Mouse (Mus musculus): ENCODE results near the gene Cenph.
"Not testable (repeated sequence)": the region's sequence is repeated elsewhere in the genome, so short reads cannot be mapped to it uniquely, and the experiment has no call there.

The Cenph gene

DNA sequence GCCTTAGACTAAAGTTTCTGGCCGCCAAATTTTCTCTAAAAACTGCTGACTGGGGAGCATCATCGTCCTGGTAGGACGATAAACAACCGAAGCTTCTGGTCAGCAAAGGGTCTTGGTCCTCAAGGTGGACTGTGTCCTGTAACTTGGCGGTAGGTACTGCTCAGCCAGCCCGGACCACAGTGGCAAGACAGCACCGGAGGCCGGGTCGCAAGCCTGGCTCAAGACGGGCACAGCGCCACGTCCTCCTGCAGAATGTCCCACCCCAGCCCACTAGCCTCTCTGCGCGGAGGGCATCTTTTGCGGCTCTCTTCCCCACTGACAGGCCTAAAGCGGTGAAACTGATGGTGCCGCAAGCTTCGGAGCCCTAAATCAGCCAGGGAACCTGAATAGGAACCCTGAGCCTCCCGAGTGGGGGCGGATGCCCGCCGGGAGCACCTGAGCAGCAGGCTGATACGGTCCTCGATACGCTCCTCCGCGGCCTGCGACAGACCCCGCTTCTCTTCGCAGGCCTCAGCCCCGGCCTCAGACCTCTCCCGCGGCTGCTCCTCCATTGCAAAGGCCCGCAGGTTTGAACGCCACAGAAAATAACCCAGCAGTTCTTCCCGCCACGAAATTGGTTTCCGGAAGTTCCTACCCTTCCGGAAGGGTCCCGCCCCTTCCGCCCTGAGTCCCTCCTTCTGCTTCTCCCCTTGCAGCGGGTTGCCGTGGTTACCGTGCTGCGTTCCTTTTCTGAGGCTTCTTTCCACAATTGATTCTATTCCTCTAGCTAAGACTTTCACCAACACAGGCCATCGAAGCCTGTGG is at the start of gene Cenph:
Cenph (minus strand) TSS at position 648 of the 804 bp plus-strand sequence.
- peak; percentile 72 for DNase-seq (ENCODE audit: low read depth, low spot score)

DNA sequence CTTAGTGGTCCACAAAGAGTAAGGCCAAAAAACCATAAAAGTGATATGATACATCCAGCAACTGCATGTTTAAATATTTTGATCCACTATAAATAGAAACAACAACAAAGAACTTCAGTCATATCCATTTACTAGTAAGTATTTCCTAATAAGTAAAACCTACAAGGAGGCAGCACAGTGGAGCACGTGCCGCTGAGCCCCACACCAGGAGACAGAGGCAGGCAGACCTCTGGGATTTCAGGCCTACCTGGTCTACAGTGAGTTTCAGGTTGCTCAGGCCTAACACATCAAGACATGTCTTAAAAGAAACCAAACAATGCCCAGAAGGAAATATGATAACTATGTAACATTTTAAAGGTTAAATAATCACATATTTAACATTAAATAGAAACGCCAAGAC is 49.2 kb upstream of the Cenph start:
- DNase-seq (ENCODE audit: low read depth, low spot score) = no peak

DNA sequence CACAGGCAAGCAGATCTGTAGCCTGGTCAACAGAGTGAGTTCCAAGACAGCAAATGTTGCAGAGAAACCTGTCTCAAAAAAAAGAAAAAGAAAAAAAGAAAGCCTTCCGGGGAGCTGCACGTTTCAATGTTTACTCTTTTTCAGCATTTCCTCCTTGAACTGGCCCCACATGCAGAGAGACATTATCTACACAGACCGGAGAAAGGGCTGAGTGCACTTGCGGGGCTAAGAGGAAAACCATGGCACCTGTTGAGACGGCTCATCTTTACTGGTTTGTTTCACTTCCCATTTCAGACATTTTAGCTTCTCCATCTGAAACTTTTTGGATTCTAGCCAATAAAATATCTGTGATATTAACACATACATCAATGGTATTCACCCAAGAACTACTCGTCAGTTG is 48.6 kb upstream of the Cenph start:
- no peak for DNase-seq (ENCODE audit: low read depth, low spot score)

DNA sequence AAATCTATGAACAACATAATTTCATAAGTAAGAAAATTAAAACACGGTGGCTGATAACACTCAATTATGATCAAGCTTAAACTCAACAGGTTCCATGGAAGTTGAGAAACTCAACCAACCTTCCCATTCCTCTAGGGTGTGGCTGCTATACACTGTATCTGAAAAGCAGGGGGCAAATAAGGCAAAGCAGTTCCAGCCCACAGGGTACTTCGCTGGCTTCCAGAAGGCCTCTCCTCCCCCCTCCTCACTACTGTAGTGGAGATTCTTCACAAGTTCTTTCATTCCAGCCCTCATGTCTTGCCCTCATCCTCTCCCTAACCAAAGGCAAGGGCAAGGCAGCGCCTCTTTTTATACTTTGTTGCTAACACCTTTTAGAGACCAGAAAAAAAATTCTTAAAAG is 48.2 kb upstream of the Cenph start:
- no peak for DNase-seq (ENCODE audit: low read depth, low spot score)

DNA sequence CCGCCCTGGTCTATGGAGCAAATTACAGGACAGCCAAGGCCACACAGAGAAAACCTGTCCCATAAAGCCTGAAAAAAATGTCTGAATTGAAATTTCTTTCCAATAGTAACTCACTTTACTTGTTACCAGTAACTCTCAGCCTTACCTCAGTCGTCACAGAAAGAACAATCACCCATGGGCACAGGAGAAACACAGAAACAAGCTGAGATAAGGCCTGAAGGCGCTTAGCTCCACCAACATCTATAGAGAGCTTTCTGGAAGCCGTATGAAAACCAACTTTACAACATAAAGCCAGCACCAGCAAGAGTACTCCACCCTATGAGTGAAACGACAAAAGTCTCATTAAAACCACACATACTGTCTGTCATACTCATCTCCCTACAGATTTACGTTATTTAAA is 38.8 kb upstream of the Cenph start:
- DNase-seq (ENCODE audit: low read depth, low spot score) = no peak

DNA sequence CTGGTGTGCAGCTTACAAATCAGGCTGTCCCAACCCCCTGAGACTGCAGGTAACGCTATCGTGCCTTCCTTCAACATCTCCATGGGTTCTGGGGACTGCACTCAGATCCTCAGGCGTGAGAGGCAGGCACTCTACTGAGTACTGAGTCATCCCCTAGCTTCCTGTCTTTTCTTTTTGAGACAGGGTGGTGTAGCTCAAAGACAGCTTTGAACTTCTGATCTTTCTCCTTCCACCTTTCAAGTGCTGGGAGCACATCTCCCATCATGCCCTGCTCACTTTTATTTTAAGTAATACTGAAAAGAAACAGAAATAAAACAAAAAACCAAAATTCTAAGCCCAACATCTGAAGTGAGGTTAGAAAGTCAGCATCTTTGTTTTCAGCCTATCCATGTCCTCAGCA is 30.1 kb upstream of the Cenph start:
- no peak for DNase-seq (ENCODE audit: low read depth, low spot score)

DNA sequence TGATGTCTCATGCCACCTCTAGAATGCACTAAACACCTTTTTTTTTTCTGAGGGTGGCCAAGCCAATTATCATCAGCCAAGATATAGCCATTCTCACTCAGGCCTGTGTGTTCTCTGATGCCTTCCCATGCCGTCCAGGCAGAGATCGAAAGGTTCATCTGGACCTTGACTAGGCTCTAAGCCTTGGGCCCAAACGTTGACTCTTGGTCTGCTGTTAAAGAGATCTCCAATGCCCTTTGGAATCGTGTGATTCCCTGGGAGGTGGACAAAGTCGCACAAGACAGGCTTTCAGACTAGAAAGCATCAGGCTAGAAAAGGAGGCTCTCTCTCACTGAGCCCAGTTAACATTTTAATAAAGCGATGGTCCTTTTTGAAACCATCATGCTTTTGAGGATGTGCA is 21.5 kb upstream of the Cenph start:
- no peak for DNase-seq (ENCODE audit: low read depth, low spot score)

DNA sequence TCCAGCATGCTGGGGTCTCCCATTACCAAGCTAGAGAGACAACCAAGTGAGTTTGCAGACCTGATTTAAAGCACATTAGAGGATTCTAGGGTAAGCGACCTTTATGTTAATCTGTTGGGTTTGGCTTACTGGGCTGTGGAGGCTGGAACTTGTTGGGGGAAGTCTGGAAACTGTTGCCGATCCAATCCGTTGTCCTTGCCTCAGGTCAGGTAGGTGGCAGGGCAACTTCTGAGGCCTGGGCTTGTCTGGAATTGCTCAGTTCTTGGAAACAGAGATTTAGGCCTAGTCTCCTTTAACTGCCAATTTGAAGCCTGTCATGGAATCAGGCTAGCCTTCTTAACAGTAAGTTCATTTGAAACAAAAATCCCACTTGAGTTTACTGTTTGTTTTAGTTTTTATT is 13.4 kb upstream of the Cenph start:
- no peak for DNase-seq (ENCODE audit: low read depth, low spot score)

GRCm38 (mm10) chr13:100788057-100788456 is 12.4 kb upstream of the Cenph start:
- not testable (repeated sequence) for DNase-seq (ENCODE audit: low read depth, low spot score)

GRCm38 (mm10) chr13:100787316-100788010 is 11.8 kb upstream of the Cenph start:
- DNase-seq (ENCODE audit: low read depth, low spot score) = no peak

GRCm38 (mm10) chr13:100786414-100786867 is 10.7 kb upstream of the Cenph start, which contains the start of gene Ccnb1:
Gene Ccnb1 (minus strand): TSS chr13:100786570.
- peak; percentile 88 for DNase-seq (ENCODE audit: low read depth, low spot score)

DNA sequence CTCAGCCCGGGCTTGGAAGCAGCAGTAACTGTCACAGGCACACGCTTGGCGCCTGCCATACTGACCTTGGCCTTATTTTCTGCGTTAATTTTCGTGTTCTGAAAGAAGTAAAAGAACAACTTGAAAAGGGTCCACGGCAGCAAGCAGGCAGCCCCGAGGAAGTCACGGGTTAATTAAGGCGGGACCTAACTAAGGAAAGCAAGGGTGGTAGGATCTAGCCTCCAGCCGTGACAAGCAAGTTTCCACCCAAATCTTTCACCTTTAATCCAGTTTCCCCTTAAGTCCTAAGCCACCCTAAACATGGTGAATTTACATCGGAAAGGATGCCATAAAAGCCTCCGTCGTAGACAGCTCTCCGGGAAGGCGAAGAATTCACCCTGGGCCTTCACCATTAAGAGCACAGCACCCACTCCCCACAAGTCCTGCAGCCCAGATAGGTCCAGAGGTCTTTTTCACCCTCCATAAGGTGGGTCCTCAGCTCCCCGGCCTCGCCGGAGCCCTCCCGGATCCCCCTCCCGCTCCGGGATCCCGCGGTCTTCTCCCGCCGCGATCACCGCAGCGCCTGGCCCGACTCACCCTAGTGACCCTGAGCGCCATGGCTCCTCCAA is 10.2 kb upstream of the Cenph start:
- no peak for DNase-seq (ENCODE audit: low read depth, low spot score)

DNA sequence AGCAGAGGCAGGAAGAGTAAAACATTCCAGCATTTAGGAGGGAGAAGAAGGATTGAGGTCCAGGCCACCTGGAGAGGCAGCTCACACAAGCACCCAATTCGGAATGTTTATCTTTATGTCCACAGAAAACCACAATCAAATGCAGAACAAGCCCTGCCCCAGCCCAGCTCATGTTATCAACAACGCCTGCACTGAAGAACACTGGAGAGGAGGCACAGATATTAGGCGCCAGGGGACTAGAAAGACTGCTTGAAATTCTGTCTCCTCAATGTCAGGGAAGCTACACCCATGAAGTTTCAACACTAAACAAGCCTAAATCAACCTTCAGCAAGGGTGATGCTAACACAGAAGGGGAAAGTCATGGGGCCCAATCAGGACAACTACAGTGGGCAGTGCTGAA is 1.8 kb upstream of the Cenph start:
- no peak for DNase-seq (ENCODE audit: low read depth, low spot score)

DNA sequence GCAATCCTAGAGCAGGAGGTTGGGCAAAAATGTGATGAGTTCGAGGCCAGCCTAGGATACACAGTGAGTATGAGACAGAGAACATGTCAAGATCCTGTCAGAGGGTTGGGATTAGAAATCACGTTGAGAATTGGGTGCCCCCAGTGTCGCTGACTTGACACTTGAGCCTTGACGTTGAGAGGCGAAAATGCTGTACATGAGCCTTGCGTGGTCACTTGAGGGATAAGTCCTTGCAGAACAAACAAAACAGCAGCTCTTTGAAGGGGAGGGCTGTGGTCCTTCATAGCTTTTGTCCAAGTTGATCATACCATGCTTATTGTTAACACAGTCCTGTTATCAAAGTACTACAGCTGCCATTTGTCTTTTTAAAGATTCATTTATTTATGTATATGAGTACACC is 1.0 kb upstream of the Cenph start:
- no peak for DNase-seq (ENCODE audit: low read depth, low spot score)

GRCm38 (mm10) chr13:100776056-100776419 is 339 bp upstream of the Cenph start:
- no peak for DNase-seq (ENCODE audit: low read depth, low spot score)

- DNase-seq (ENCODE audit: low read depth, low spot score) = no peak
Measured at GRCm38 (mm10) chr13:100774704-100775103, 995 bp downstream of the Cenph start.

DNA sequence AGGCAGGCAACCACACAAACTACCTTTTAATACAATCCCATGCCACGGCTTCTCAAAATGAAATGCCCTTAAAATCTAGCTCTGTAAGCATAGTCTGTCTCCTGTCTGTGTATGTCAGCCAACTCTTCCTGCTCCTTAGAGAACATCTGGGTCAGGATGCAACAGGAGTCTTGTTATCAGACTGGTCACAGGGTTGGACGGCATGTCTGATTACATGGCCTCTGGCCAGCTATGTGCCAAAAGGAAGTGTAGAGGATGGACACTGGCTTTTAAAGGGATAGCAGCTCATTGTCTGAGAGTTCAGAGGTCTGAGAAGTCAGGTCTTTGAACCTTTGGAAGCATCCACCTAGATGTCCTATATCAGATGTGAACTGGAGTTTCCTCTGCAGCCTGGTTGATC is 20.4 kb downstream of the Cenph start:
- no peak for DNase-seq (ENCODE audit: low read depth, low spot score)

DNA sequence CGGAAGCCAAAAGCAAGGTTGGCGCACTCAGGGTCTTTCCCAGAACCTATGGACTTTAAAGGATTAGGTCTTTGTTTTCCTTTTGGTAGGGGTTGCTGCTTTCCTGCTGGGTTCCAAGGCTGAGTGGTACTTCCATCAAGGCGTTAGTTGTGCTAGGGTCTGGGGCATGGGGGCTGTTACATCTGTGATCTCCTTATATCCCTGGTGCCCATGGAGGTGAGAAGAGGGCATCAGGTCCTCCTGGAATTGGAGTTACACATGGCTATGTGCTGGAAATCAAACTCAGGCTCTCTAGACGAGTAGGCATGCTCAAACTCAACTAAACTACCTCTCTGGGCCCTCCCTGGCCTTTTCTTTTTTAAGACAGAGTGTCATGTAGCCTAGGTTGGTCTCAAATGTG is 21.5 kb downstream of the Cenph start:
- DNase-seq (ENCODE audit: low read depth, low spot score) = no peak

- no peak for DNase-seq (ENCODE audit: low read depth, low spot score)
Measured at GRCm38 (mm10) chr13:100753011-100753410, 22.7 kb downstream of the Cenph start.

DNA sequence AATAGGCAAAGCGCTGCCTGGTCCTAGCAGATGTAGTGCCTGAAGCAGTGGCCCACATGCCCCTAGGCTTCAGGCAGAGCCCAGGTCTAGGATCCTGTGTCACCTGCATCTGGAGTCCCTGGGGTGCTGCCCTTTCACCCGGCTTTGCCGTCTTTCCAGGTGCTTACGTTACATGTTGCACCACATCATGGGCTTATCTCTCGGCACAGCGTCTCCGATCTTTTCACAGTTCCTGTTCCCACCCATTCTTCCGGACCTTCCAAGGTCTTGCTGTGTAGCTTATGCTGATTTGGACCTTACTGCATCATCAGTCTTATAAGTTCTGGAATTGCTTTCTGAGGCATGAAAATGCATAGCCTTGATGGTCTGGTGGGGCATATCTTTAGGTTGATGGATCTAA is 23.2 kb downstream of the Cenph start:
- DNase-seq (ENCODE audit: low read depth, low spot score) = no peak

DNA sequence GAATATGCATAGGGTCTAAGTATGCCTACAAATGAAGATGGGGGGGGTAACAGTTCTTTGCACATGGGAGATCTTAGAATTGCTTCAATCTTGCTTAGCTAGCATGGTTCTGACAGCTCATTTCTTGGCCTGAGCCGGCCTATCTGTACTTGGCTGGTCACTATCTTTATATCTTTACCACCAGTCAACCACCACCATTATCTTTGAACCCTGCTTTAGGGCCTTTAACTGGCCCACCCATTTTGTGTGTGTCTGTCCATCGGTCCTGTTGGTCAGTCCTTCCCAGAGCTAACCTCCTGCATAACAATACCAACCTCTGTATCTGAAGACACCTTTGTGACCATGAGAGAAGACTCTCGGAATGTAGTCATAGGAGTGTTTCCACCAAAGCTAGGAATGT is 24.3 kb downstream of the Cenph start:
- DNase-seq (ENCODE audit: low read depth, low spot score) = no peak

DNA sequence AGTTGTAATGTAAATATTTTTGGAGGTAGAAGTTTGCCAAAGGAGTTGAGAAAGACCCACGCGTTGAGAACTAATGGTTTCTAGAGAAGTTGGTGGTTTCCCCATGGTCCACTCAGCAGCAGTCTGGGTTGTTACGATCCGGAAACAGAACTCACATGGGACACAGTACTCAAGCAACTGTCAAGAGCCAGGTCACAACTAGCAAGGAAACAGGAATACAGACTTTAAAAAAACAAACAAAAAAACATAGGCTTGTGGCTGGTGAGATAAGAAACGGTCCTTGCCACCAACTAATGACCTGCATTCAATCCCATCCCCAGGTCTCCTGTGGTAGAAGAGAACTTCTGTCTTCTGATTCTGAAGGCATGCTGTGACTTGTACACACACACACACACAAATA is 24.9 kb downstream of the Cenph start:
- DNase-seq (ENCODE audit: low read depth, low spot score) = no peak

DNA sequence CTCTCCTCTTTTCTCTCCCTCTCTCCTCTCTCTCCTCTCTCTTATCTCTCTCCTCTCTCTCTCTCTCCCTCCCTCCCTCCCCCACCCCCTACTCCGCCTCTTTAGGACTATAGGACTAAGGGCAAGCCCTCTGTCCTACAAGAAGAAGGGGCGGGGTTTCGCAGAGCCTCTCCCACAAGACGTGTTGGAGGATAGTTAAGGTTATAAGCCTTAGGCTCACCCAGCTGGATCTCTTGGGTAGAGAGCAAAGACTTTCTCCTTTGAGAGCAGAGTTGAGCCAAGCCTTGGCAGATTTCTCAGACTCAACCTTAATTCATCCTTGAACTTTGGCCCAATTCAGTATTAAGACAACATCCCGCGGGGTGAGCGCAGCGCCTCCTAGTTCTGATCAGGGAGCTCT is 27.1 kb downstream of the Cenph start:
- no peak for DNase-seq (ENCODE audit: low read depth, low spot score)
